Mouse (Mus musculus): Measurements from ENCODE around the gene Wdr78. TPM values are rescaled to one million over a fixed set of nuclear protein-coding genes. Genes with fewer than 3 reads are reported as not detected.

Wdr78 gene
- polyA plus RNA-seq, 1 experiment, result 0.47 TPM

- TF ChIP-seq USF1 (IDR thresholded peaks at IDR 0.05; ENCODE audit: low read depth), result no peak
- Histone ChIP-seq H3K79me2 (ENCODE audit: control insufficient read depth, insufficient read depth) (peaks cover 20% of the 10 kb centered on the region), H3K36me3 (ENCODE audit: control insufficient read depth, insufficient read depth) (no peaks in the 10 kb centered on the region), H3K4me3 (peak overlapping the region; percentile 71), H3K27me3 (ENCODE audit: control insufficient read depth, insufficient read depth, insufficient read length) (no peaks in the 10 kb centered on the region), H3ac (ENCODE audit: control insufficient read depth, insufficient read length) (peak overlapping the region; percentile 24), H3K4me2 (ENCODE audit: low read depth) (peak overlapping the region; percentile 63)
These were observed 953 bp downstream of the Wdr78 start for GRCm38 (mm10) chr4:103113402-103113801.

- H3K79me2 ChIP-seq (ENCODE audit: control insufficient read depth, insufficient read depth), result peaks cover 20% of the 10 kb centered on the region
These were observed 1.7 kb downstream of the Wdr78 start for GRCm38 (mm10) chr4:103112651-103113050.

GRCm38 (mm10) chr4:103098532-103098931 is 15.8 kb downstream of the Wdr78 start:
- Histone ChIP-seq H3K79me2 (ENCODE audit: control insufficient read depth, insufficient read depth) (no peaks in the 10 kb centered on the region), H3K27me3 (ENCODE audit: control insufficient read depth, insufficient read depth, insufficient read length) (no peaks in the 10 kb centered on the region), H3K4me2 (ENCODE audit: low read depth) (no peak overlapping the region), H3ac (ENCODE audit: control insufficient read depth, insufficient read length) (no peak overlapping the region), H3K4me3 (no peak overlapping the region), H3K36me3 (ENCODE audit: control insufficient read depth, insufficient read depth) (no peaks in the 10 kb centered on the region)
- no peak for TF ChIP-seq E2F4 (IDR thresholded peaks at IDR 0.05; ENCODE audit: insufficient read depth)
- no peak for TF ChIP-seq TCF3 (IDR thresholded peaks at IDR 0.05; ENCODE audit: insufficient read length, low read depth)
- no peak for TF ChIP-seq MAX (IDR thresholded peaks at IDR 0.05; ENCODE audit: low read depth)
- no peak for TF ChIP-seq CEBPB (IDR thresholded peaks at IDR 0.05; ENCODE audit: insufficient read depth, poor library complexity, severe bottlenecking)
- no peak for TF ChIP-seq POLR2AphosphoS2 (IDR thresholded peaks at IDR 0.05; ENCODE audit: insufficient read length, low read depth)
- TF ChIP-seq SRF (IDR thresholded peaks at IDR 0.05; ENCODE audit: control insufficient read depth, insufficient read length, low read depth), result no peak
- TF ChIP-seq POLR2A (IDR thresholded peaks at IDR 0.05; ENCODE audit: insufficient read length, low read depth), result no peak
- no peak for TF ChIP-seq REST (IDR thresholded peaks at IDR 0.05; ENCODE audit: insufficient read depth, insufficient read length)
- no peak for TF ChIP-seq MYOD1 (IDR thresholded peaks at IDR 0.05; ENCODE audit: control insufficient read depth in 1 of 3, insufficient read length in 2 of 3, low read depth in 2 of 3)
- TF ChIP-seq MYOG (IDR thresholded peaks at IDR 0.05; ENCODE audit: control insufficient read depth in 1 of 3, insufficient read depth in 1 of 3, insufficient read length in 2 of 3, low read depth in 2 of 3), result no peak
- TF ChIP-seq USF1 (IDR thresholded peaks at IDR 0.05; ENCODE audit: low read depth), result no peak

More at GRCm38 (mm10) chr4:103112651-103113050, 1.7 kb downstream of the Wdr78 start:
- Histone ChIP-seq H3K4me2 (ENCODE audit: low read depth) (peak overlapping the region; percentile 63), H3K27me3 (ENCODE audit: control insufficient read depth, insufficient read depth, insufficient read length) (no peaks in the 10 kb centered on the region), H3K4me3 (peak overlapping the region; percentile 71), H3ac (ENCODE audit: control insufficient read depth, insufficient read length) (no peak overlapping the region), H3K36me3 (ENCODE audit: control insufficient read depth, insufficient read depth) (no peaks in the 10 kb centered on the region)
- TF ChIP-seq E2F4 (IDR thresholded peaks at IDR 0.05; ENCODE audit: insufficient read depth) (no peak), POLR2A (IDR thresholded peaks at IDR 0.05; ENCODE audit: insufficient read length, low read depth) (no peak), REST (IDR thresholded peaks at IDR 0.05; ENCODE audit: insufficient read depth, insufficient read length) (no peak), CEBPB (IDR thresholded peaks at IDR 0.05; ENCODE audit: insufficient read depth, poor library complexity, severe bottlenecking) (no peak), SRF (IDR thresholded peaks at IDR 0.05; ENCODE audit: control insufficient read depth, insufficient read length, low read depth) (no peak)

- Histone ChIP-seq H3ac (ENCODE audit: control insufficient read depth, insufficient read length) (no peak overlapping the region), H3K27me3 (ENCODE audit: control insufficient read depth, insufficient read depth, insufficient read length) (no peaks in the 10 kb centered on the region), H3K79me2 (ENCODE audit: control insufficient read depth, insufficient read depth) (no peaks in the 10 kb centered on the region), H3K36me3 (ENCODE audit: control insufficient read depth, insufficient read depth) (no peaks in the 10 kb centered on the region), H3K4me3 (no peak overlapping the region), H3K4me2 (ENCODE audit: low read depth) (no peak overlapping the region)
- TF ChIP-seq MAX (IDR thresholded peaks at IDR 0.05; ENCODE audit: low read depth) (no peak), E2F4 (IDR thresholded peaks at IDR 0.05; ENCODE audit: insufficient read depth) (no peak), POLR2AphosphoS2 (IDR thresholded peaks at IDR 0.05; ENCODE audit: insufficient read length, low read depth) (no peak), USF1 (IDR thresholded peaks at IDR 0.05; ENCODE audit: low read depth) (no peak), CEBPB (IDR thresholded peaks at IDR 0.05; ENCODE audit: insufficient read depth, poor library complexity, severe bottlenecking) (no peak), SRF (IDR thresholded peaks at IDR 0.05; ENCODE audit: control insufficient read depth, insufficient read length, low read depth) (no peak), REST (IDR thresholded peaks at IDR 0.05; ENCODE audit: insufficient read depth, insufficient read length) (no peak), TCF3 (IDR thresholded peaks at IDR 0.05; ENCODE audit: insufficient read length, low read depth) (no peak), MYOG (IDR thresholded peaks at IDR 0.05; ENCODE audit: control insufficient read depth in 1 of 3, insufficient read depth in 1 of 3, insufficient read length in 2 of 3, low read depth in 2 of 3) (no peak), POLR2A (IDR thresholded peaks at IDR 0.05; ENCODE audit: insufficient read length, low read depth) (no peak)
These were observed 18.4 kb downstream of the Wdr78 start for GRCm38 (mm10) chr4:103095921-103096320.

- TF ChIP-seq TCF3 (IDR thresholded peaks at IDR 0.05; ENCODE audit: insufficient read length, low read depth) (no peak), CEBPB (IDR thresholded peaks at IDR 0.05; ENCODE audit: insufficient read depth, poor library complexity, severe bottlenecking) (no peak), MYOG (IDR thresholded peaks at IDR 0.05; ENCODE audit: control insufficient read depth in 1 of 3, insufficient read depth in 1 of 3, insufficient read length in 2 of 3, low read depth in 2 of 3) (no peak), REST (IDR thresholded peaks at IDR 0.05; ENCODE audit: insufficient read depth, insufficient read length) (no peak), TCF12 (IDR thresholded peaks at IDR 0.05; ENCODE audit: insufficient read depth, poor library complexity, severe bottlenecking) (no peak), E2F4 (IDR thresholded peaks at IDR 0.05; ENCODE audit: insufficient read depth) (no peak), USF1 (IDR thresholded peaks at IDR 0.05; ENCODE audit: low read depth) (no peak), POLR2AphosphoS2 (IDR thresholded peaks at IDR 0.05; ENCODE audit: insufficient read length, low read depth) (no peak), MYOD1 (IDR thresholded peaks at IDR 0.05; ENCODE audit: control insufficient read depth in 1 of 3, insufficient read length in 2 of 3, low read depth in 2 of 3) (no peak), MAX (IDR thresholded peaks at IDR 0.05; ENCODE audit: low read depth) (no peak)
- Histone ChIP-seq H3K4me3 (no peak overlapping the region), H3K4me2 (ENCODE audit: low read depth) (no peak overlapping the region), H3K27me3 (ENCODE audit: control insufficient read depth, insufficient read depth, insufficient read length) (no peaks in the 10 kb centered on the region), H3K36me3 (ENCODE audit: control insufficient read depth, insufficient read depth) (no peaks in the 10 kb centered on the region), H3K79me2 (ENCODE audit: control insufficient read depth, insufficient read depth) (no peaks in the 10 kb centered on the region), H3ac (ENCODE audit: control insufficient read depth, insufficient read length) (no peak overlapping the region)
These were observed 29.1 kb downstream of the Wdr78 start for GRCm38 (mm10) chr4:103085237-103085636.
